25 mouse cellular contexts compared by ENCODE assay signal in genomic region chr3:73725711-73726110, GRCm38 (mm10). TPM values are rescaled to one million over a fixed set of nuclear protein-coding genes. Genes with fewer than 3 reads are reported as not detected.
DNase-seq lines count a peak whose midpoint lies in the region; ATAC-seq and TF ChIP-seq lines count a peak whose summit lies in the region.
"Had no signal": no experiment of that assay in that cellular context is flagged by ENCODE, and none has a peak within 500 bp of the region (broad histone marks: within the 10 kb centered on the region; RNA-seq: fewer than 3 reads in every experiment).

No protein-coding gene starts in this region.

- DNase-seq in liver, adult 2 months (ENCODE audit: extremely low read depth, low read depth, low spot score) = peak; percentile 87
- no peak for DNase-seq in liver
- DNase-seq in liver, postnatal 0 days = no peak
- no peak for DNase-seq in right cerebral cortex, postnatal 36 days (ENCODE audit: low spot score in 2 of 2)
- DNase-seq in forebrain, embryonic 11.5 days (ENCODE audit: low spot score) = no peak
- DNase-seq: adrenal gland, adult 8-10 months; adrenal gland, postnatal 14 days; adrenal gland, postnatal 36 days; B cell, adult 2 months; cerebellum, adult 11-12 months; cerebellum, adult 2 months; cerebellum, adult 9-10 months; cerebellum, postnatal 10 days; cerebellum, postnatal 25 days had no signal

- no peaks in the 10 kb centered on the region for H3K27me3 ChIP-seq in liver, adult 2 months (ENCODE audit: control insufficient read depth, insufficient read depth, low read length)
- no peaks in the 10 kb centered on the region for H3K27me3 ChIP-seq in intestine, embryonic 15.5 days (replicated peaks)
- H3K27me3 ChIP-seq in intestine, postnatal 0 days (replicated peaks; ENCODE audit: control insufficient read depth, insufficient read depth, low read length) = no peaks in the 10 kb centered on the region
- no peaks in the 10 kb centered on the region for H3K27me3 ChIP-seq in liver, postnatal 0 days (ENCODE audit: insufficient read depth, low read length)
- no peaks in the 10 kb centered on the region for H3K27me3 ChIP-seq in forebrain, embryonic 11.5 days (ENCODE audit: control insufficient read depth, insufficient read depth, low read length)
- H3K27me3 ChIP-seq: CH12.LX; embryonic facial prominence, embryonic 12.5 days; forebrain, embryonic 12.5 days had no signal

- H3K4me1 ChIP-seq in liver, adult 2 months (ENCODE audit: control insufficient read depth, insufficient read depth, low read length) = no peaks in the 10 kb centered on the region; the same call in 1 of the 2 replicates
- no peaks in the 10 kb centered on the region for H3K4me1 ChIP-seq in intestine, embryonic 15.5 days (replicated peaks)
- H3K4me1 ChIP-seq in intestine, postnatal 0 days (replicated peaks; ENCODE audit: control insufficient read depth, insufficient read depth, low read length) = no peaks in the 10 kb centered on the region
- H3K4me1 ChIP-seq in liver, postnatal 0 days (ENCODE audit: insufficient read depth) = no peaks in the 10 kb centered on the region
- no peaks in the 10 kb centered on the region for H3K4me1 ChIP-seq in forebrain, embryonic 11.5 days (replicated peaks; ENCODE audit: control insufficient read depth, insufficient read depth, low read length)
- H3K4me1 ChIP-seq: embryonic facial prominence, embryonic 10.5 days; embryonic facial prominence, embryonic 12.5 days; forebrain, embryonic 12.5 days had no signal

- H3K9ac ChIP-seq in liver, adult 2 months (ENCODE audit: low read depth, low read length) = no peak overlapping the region
- no peak overlapping the region for H3K9ac ChIP-seq in intestine, embryonic 15.5 days
- H3K9ac ChIP-seq in intestine, postnatal 0 days (ENCODE audit: low read depth, low read length) = no peak overlapping the region
- no peak overlapping the region for H3K9ac ChIP-seq in liver, postnatal 0 days (replicated peaks)
- H3K9ac ChIP-seq in forebrain, embryonic 11.5 days (ENCODE audit: low read length) = no peak overlapping the region
- H3K9ac ChIP-seq: embryonic facial prominence, embryonic 12.5 days; forebrain, embryonic 12.5 days had no signal

- no peak overlapping the region for H3K4me3 ChIP-seq in liver, adult 2 months (ENCODE audit: insufficient read depth, low read depth, low read length)
- H3K4me3 ChIP-seq in intestine, embryonic 15.5 days (replicated peaks) = no peak overlapping the region
- H3K4me3 ChIP-seq in intestine, postnatal 0 days (ENCODE audit: low read depth, low read length) = no peak overlapping the region
- no peak overlapping the region for H3K4me3 ChIP-seq in liver, postnatal 0 days (ENCODE audit: low read depth, low read length)
- no peak overlapping the region for H3K4me3 ChIP-seq in forebrain, embryonic 11.5 days (ENCODE audit: low read depth, low read length)
- H3K4me3 ChIP-seq: embryonic facial prominence, embryonic 10.5 days; embryonic facial prominence, embryonic 12.5 days; forebrain, embryonic 12.5 days had no signal

- no peak overlapping the region for H3K27ac ChIP-seq in liver, adult 2 months (replicated peaks; ENCODE audit: insufficient read depth, low read depth, low read length)
- no peak overlapping the region for H3K27ac ChIP-seq in intestine, embryonic 15.5 days
- no peak overlapping the region for H3K27ac ChIP-seq in intestine, postnatal 0 days (ENCODE audit: low read depth, low read length)
- H3K27ac ChIP-seq in liver, postnatal 0 days (ENCODE audit: low read depth) = 0 out of 2 replicates have a peak overlapping the region, but pooled peaks have one; percentile 40
- H3K27ac ChIP-seq in forebrain, embryonic 11.5 days (ENCODE audit: low read depth, low read length) = no peak overlapping the region
- H3K27ac ChIP-seq: embryonic facial prominence, embryonic 10.5 days; embryonic facial prominence, embryonic 12.5 days; forebrain, embryonic 12.5 days had no signal

- TF ChIP-seq CTCF in liver, adult 2 months (IDR thresholded peaks at IDR 0.05; ENCODE audit: low read depth, low read length) = no peak
- TF ChIP-seq CTCF in intestine, postnatal 0 days (IDR thresholded peaks at IDR 0.05; ENCODE audit: low read depth) = no peak
- no peak for TF ChIP-seq CTCF in liver, postnatal 0 days (IDR thresholded peaks at IDR 0.05; ENCODE audit: low read depth)

- TF ChIP-seq POLR2A in liver, adult 2 months (IDR thresholded peaks at IDR 0.05; ENCODE audit: extremely low read depth, insufficient read depth, low read length) = no peak

- H3K4me2 ChIP-seq in intestine, embryonic 15.5 days (replicated peaks) = no peak overlapping the region
- H3K4me2 ChIP-seq in intestine, postnatal 0 days (replicated peaks; ENCODE audit: low read depth) = no peak overlapping the region
- no peak overlapping the region for H3K4me2 ChIP-seq in liver, postnatal 0 days (ENCODE audit: low read depth, low read length)
- no peak overlapping the region for H3K4me2 ChIP-seq in forebrain, embryonic 11.5 days (ENCODE audit: low read depth, low read length, severe bottlenecking)
- H3K4me2 ChIP-seq: embryonic facial prominence, embryonic 12.5 days; forebrain, embryonic 12.5 days had no signal

- ATAC-seq in intestine, embryonic 15.5 days = peak; percentile 67
- peak; percentile 57; the same call in 1 of the 2 replicates for ATAC-seq in intestine, postnatal 0 days
- ATAC-seq in liver, postnatal 0 days = peak; percentile 78
- ATAC-seq in forebrain, embryonic 11.5 days (replicated peaks; ENCODE audit: low FRiP score) = no peak
- ATAC-seq: activated CD4-positive, CD25-positive, alpha-beta regulatory T cell, adult 4 months; CD4-positive, CD25-positive, alpha-beta regulatory T cell, adult 4 months; forebrain, embryonic 14.5 days; Patski had no signal

- no peaks in the 10 kb centered on the region for H3K79me2 ChIP-seq in liver, adult 2 months (ENCODE audit: control insufficient read depth, insufficient read depth, low read length)

- H3K36me3 ChIP-seq in liver, adult 2 months (ENCODE audit: control insufficient read depth, insufficient read depth, low read length) = no peaks in the 10 kb centered on the region
- no peaks in the 10 kb centered on the region for H3K36me3 ChIP-seq in intestine, embryonic 15.5 days
- H3K36me3 ChIP-seq in intestine, postnatal 0 days (ENCODE audit: control insufficient read depth, insufficient read depth) = no peaks in the 10 kb centered on the region
- no peaks in the 10 kb centered on the region for H3K36me3 ChIP-seq in liver, postnatal 0 days (replicated peaks; ENCODE audit: insufficient read depth, low read length)
- H3K36me3 ChIP-seq in forebrain, embryonic 11.5 days (ENCODE audit: control insufficient read depth, insufficient read depth, low read length) = no peaks in the 10 kb centered on the region
- H3K36me3 ChIP-seq: embryonic facial prominence, embryonic 10.5 days; embryonic facial prominence, embryonic 12.5 days; forebrain, embryonic 12.5 days; G1E had no signal

- H3K9me3 ChIP-seq in intestine, embryonic 15.5 days = no peaks in the 10 kb centered on the region
- H3K9me3 ChIP-seq in intestine, postnatal 0 days (ENCODE audit: control insufficient read depth) = no peaks in the 10 kb centered on the region
- H3K9me3 ChIP-seq in liver, postnatal 0 days (ENCODE audit: low read length) = no peaks in the 10 kb centered on the region
- no peaks in the 10 kb centered on the region for H3K9me3 ChIP-seq in forebrain, embryonic 11.5 days (ENCODE audit: control insufficient read depth, low read length)
- H3K9me3 ChIP-seq: embryonic facial prominence, embryonic 10.5 days; embryonic facial prominence, embryonic 12.5 days; forebrain, embryonic 12.5 days; G1E had no signal

- TF ChIP-seq EP300 in liver, postnatal 0 days (IDR thresholded peaks at IDR 0.05; ENCODE audit: low read depth) = no peak

RNA-seq across cellular contexts. Expression of gene Bche, which starts 17.5 kb away (rescaled TPM):
- 118 and 125 TPM in 2 replicates for total RNA-seq in liver, adult 2 months (2014; rRNA removed)
- 13.8 and 21.4 TPM in 2 replicates for polyA plus RNA-seq in liver, adult 2 months (2012; rRNA removed)
- polyA plus RNA-seq in intestine, embryonic 15.5 days (2015; fragmentation: Nextera tagmentation; extraction: Ambion mirVana) = 6.1 and 6.7 TPM in 2 replicates
- polyA plus RNA-seq in intestine, postnatal 0 days (2015; fragmentation: Nextera tagmentation; extraction: Ambion mirVana) = 7.0 and 8.7 TPM in 2 replicates
- polyA plus RNA-seq in liver, postnatal 0 days (2015; fragmentation: Nextera tagmentation; extraction: Ambion mirVana) = 16.0 and 18.2 TPM in 2 replicates
- 3.2 and 3.5 TPM in 2 replicates for polyA plus RNA-seq in forebrain, embryonic 11.5 days (2014; fragmentation: Nextera tagmentation; extraction: Ambion mirVana)
- total RNA-seq: CH12.LX had no signal
- polyA plus RNA-seq: activated CD4-positive, CD25-positive, alpha-beta regulatory T cell, adult 4 months; CD4-positive, CD25-positive, alpha-beta regulatory T cell, adult 4 months; G1E; Patski had no signal
